Mouse (Mus musculus): ENCODE measurements at regions not wholly inside any gene's neighbourhood (a gene's known extent, or its start where the extent isn't known, plus 50 kb on each side); places are given as distances from the start of the nearest gene placed in this dataset. TPM values are rescaled to one million over a fixed set of nuclear protein-coding genes. Genes with fewer than 3 reads are reported as not detected.

Small RNAs in the stretch of these regions (microRNA-seq; reads per million reads assigned to microRNA genes)
- not detected for gene Gm25978
